Mouse (Mus musculus): ENCODE data around the gene Vamp1. TPM values are rescaled to one million over a fixed set of nuclear protein-coding genes. Genes with fewer than 3 reads are reported as not detected.

Vamp1 gene
- polyA plus RNA-seq, 1 experiment = 14.3 TPM

GRCm38 (mm10) chr6:125285890-125286289, 70.5 kb downstream of the Vamp1 start, which contains the start of gene Tuba3a:
Gene Tuba3a (minus strand): TSS chr6:125286042.
- no peak within 1 kb of the TSS for H3K4me3 ChIP-seq (ENCODE audit: low read depth, low read length)
- no peak for TF ChIP-seq CTCF (IDR thresholded peaks at IDR 0.05; ENCODE audit: low read depth, low read length)
- TF ChIP-seq EP300 (IDR thresholded peaks at IDR 0.05; ENCODE audit: insufficient read depth, low read depth, low read length) = no peak
- TF ChIP-seq POLR2A (IDR thresholded peaks at IDR 0.05; ENCODE audit: insufficient read depth, low read length) = no peak
- 0 out of 2 replicates have a peak, but pooled peaks cover 2% of the 10 kb centered on the region for H3K27me3 ChIP-seq (ENCODE audit: control insufficient read depth, insufficient read depth, low read length, poor library complexity, severe bottlenecking)
- H3K4me1 ChIP-seq (ENCODE audit: control insufficient read depth, insufficient read depth, low read length) = no peaks in the 10 kb centered on the region
- peaks cover 4% of the 10 kb centered on the region; the same call in 1 of the 2 replicates for H3K9me3 ChIP-seq (replicated peaks; ENCODE audit: control insufficient read depth, insufficient read depth, low read length, poor library complexity, severe bottlenecking)
- no peak within 1 kb of the TSS for H3K27ac ChIP-seq (ENCODE audit: insufficient read depth, low read length)
- no peaks in the 10 kb centered on the region for H3K36me3 ChIP-seq (ENCODE audit: control insufficient read depth, insufficient read depth, low read length, poor library complexity, severe bottlenecking)
- H3K9ac ChIP-seq (ENCODE audit: low read depth, poor library complexity, severe bottlenecking) = no peak within 1 kb of the TSS

GRCm38 (mm10) chr6:125286944-125287343, 71.6 kb downstream of the Vamp1 start:
- H3K27ac ChIP-seq (ENCODE audit: insufficient read depth, low read length) = no peak overlapping the region
- H3K27me3 ChIP-seq (ENCODE audit: control insufficient read depth, insufficient read depth, low read length, poor library complexity, severe bottlenecking) = 0 out of 2 replicates have a peak, but pooled peaks cover 2% of the 10 kb centered on the region
- no peak overlapping the region for H3K9ac ChIP-seq (ENCODE audit: low read depth, poor library complexity, severe bottlenecking)
- TF ChIP-seq EP300 (IDR thresholded peaks at IDR 0.05; ENCODE audit: insufficient read depth, low read depth, low read length) (no peak), POLR2A (IDR thresholded peaks at IDR 0.05; ENCODE audit: insufficient read depth, low read length) (no peak), CTCF (IDR thresholded peaks at IDR 0.05; ENCODE audit: low read depth, low read length) (no peak)
- peaks cover 4% of the 10 kb centered on the region; the same call in 1 of the 2 replicates for H3K9me3 ChIP-seq (replicated peaks; ENCODE audit: control insufficient read depth, insufficient read depth, low read length, poor library complexity, severe bottlenecking)
- H3K36me3 ChIP-seq (ENCODE audit: control insufficient read depth, insufficient read depth, low read length, poor library complexity, severe bottlenecking) = no peaks in the 10 kb centered on the region
- no peak overlapping the region for H3K4me3 ChIP-seq (ENCODE audit: low read depth, low read length)
- H3K4me1 ChIP-seq (ENCODE audit: control insufficient read depth, insufficient read depth, low read length) = no peaks in the 10 kb centered on the region

- Histone ChIP-seq H3K9ac (ENCODE audit: low read depth, poor library complexity, severe bottlenecking) (no peak overlapping the region), H3K27me3 (ENCODE audit: control insufficient read depth, insufficient read depth, low read length, poor library complexity, severe bottlenecking) (0 out of 2 replicates have a peak, but pooled peaks cover 2% of the 10 kb centered on the region), H3K4me3 (ENCODE audit: low read depth, low read length) (no peak overlapping the region), H3K9me3 (replicated peaks; ENCODE audit: control insufficient read depth, insufficient read depth, low read length, poor library complexity, severe bottlenecking) (peaks cover 6% of the 10 kb centered on the region; the same call in 1 of the 2 replicates), H3K4me1 (ENCODE audit: control insufficient read depth, insufficient read depth, low read length) (no peaks in the 10 kb centered on the region), H3K27ac (ENCODE audit: insufficient read depth, low read length) (no peak overlapping the region), H3K36me3 (ENCODE audit: control insufficient read depth, insufficient read depth, low read length, poor library complexity, severe bottlenecking) (no peaks in the 10 kb centered on the region)
- TF ChIP-seq EP300 (IDR thresholded peaks at IDR 0.05; ENCODE audit: insufficient read depth, low read depth, low read length) = no peak
- no peak for TF ChIP-seq CTCF (IDR thresholded peaks at IDR 0.05; ENCODE audit: low read depth, low read length)
- no peak for TF ChIP-seq POLR2A (IDR thresholded peaks at IDR 0.05; ENCODE audit: insufficient read depth, low read length)
Measured at GRCm38 (mm10) chr6:125288730-125289129, 73.4 kb downstream of the Vamp1 start.

- Histone ChIP-seq H3K4me3 (ENCODE audit: low read depth, low read length) (no peak overlapping the region), H3K9ac (ENCODE audit: low read depth, poor library complexity, severe bottlenecking) (no peak overlapping the region), H3K4me1 (ENCODE audit: control insufficient read depth, insufficient read depth, low read length) (no peaks in the 10 kb centered on the region), H3K36me3 (ENCODE audit: control insufficient read depth, insufficient read depth, low read length, poor library complexity, severe bottlenecking) (no peaks in the 10 kb centered on the region), H3K9me3 (replicated peaks; ENCODE audit: control insufficient read depth, insufficient read depth, low read length, poor library complexity, severe bottlenecking) (0 out of 2 replicates have a peak, but pooled peaks cover 2% of the 10 kb centered on the region), H3K27me3 (ENCODE audit: control insufficient read depth, insufficient read depth, low read length, poor library complexity, severe bottlenecking) (0 out of 2 replicates have a peak, but pooled peaks cover 2% of the 10 kb centered on the region), H3K27ac (ENCODE audit: insufficient read depth, low read length) (no peak overlapping the region)
- TF ChIP-seq POLR2A (IDR thresholded peaks at IDR 0.05; ENCODE audit: insufficient read depth, low read length) = no peak
- no peak for TF ChIP-seq EP300 (IDR thresholded peaks at IDR 0.05; ENCODE audit: insufficient read depth, low read depth, low read length)
- TF ChIP-seq CTCF (IDR thresholded peaks at IDR 0.05; ENCODE audit: low read depth, low read length) = no peak
Measured at GRCm38 (mm10) chr6:125291329-125291728, 76.0 kb downstream of the Vamp1 start.

- Histone ChIP-seq H3K27me3 (ENCODE audit: control insufficient read depth, insufficient read depth, low read length, poor library complexity, severe bottlenecking) (no peaks in the 10 kb centered on the region), H3K9ac (ENCODE audit: low read depth, poor library complexity, severe bottlenecking) (no peak overlapping the region), H3K9me3 (replicated peaks; ENCODE audit: control insufficient read depth, insufficient read depth, low read length, poor library complexity, severe bottlenecking) (0 out of 2 replicates have a peak, but pooled peaks cover 2% of the 10 kb centered on the region), H3K4me1 (ENCODE audit: control insufficient read depth, insufficient read depth, low read length) (no peaks in the 10 kb centered on the region), H3K27ac (ENCODE audit: insufficient read depth, low read length) (no peak overlapping the region), H3K36me3 (ENCODE audit: control insufficient read depth, insufficient read depth, low read length, poor library complexity, severe bottlenecking) (no peaks in the 10 kb centered on the region), H3K4me3 (ENCODE audit: low read depth, low read length) (no peak overlapping the region)
- no peak for TF ChIP-seq CTCF (IDR thresholded peaks at IDR 0.05; ENCODE audit: low read depth, low read length)
- no peak for TF ChIP-seq EP300 (IDR thresholded peaks at IDR 0.05; ENCODE audit: insufficient read depth, low read depth, low read length)
- TF ChIP-seq POLR2A (IDR thresholded peaks at IDR 0.05; ENCODE audit: insufficient read depth, low read length) = no peak
Measured at GRCm38 (mm10) chr6:125292256-125292655, 76.9 kb downstream of the Vamp1 start.

- no peaks in the 10 kb centered on the region for H3K27me3 ChIP-seq (ENCODE audit: control insufficient read depth, insufficient read depth, low read length, poor library complexity, severe bottlenecking)
- H3K9ac ChIP-seq (ENCODE audit: low read depth, poor library complexity, severe bottlenecking) = no peak overlapping the region
- H3K4me1 ChIP-seq (ENCODE audit: control insufficient read depth, insufficient read depth, low read length) = no peaks in the 10 kb centered on the region
- TF ChIP-seq POLR2A (IDR thresholded peaks at IDR 0.05; ENCODE audit: insufficient read depth, low read length) (no peak), EP300 (IDR thresholded peaks at IDR 0.05; ENCODE audit: insufficient read depth, low read depth, low read length) (no peak), CTCF (IDR thresholded peaks at IDR 0.05; ENCODE audit: low read depth, low read length) (no peak)
- 0 out of 2 replicates have a peak, but pooled peaks cover 2% of the 10 kb centered on the region for H3K9me3 ChIP-seq (replicated peaks; ENCODE audit: control insufficient read depth, insufficient read depth, low read length, poor library complexity, severe bottlenecking)
- no peak overlapping the region for H3K4me3 ChIP-seq (ENCODE audit: low read depth, low read length)
- H3K36me3 ChIP-seq (ENCODE audit: control insufficient read depth, insufficient read depth, low read length, poor library complexity, severe bottlenecking) = no peaks in the 10 kb centered on the region
- no peak overlapping the region for H3K27ac ChIP-seq (ENCODE audit: insufficient read depth, low read length)
Measured at GRCm38 (mm10) chr6:125294049-125294448, 78.7 kb downstream of the Vamp1 start.

Other genes starting within 250 kb of the Vamp1 start
- 14.3 and 21.4 TPM in 2 replicates for gene Pianp, start 218.9 kb upstream of the Vamp1 start, polyA plus RNA-seq (2011; ENCODE audit: insufficient read depth, insufficient read length, low read depth, missing spikeins)
- 32.4 and 33.8 TPM in 2 replicates for gene Zfp384, start 206.4 kb upstream of the Vamp1 start, polyA plus RNA-seq (2011; ENCODE audit: insufficient read depth, insufficient read length, low read depth, missing spikeins)
- 44.0 and 54.7 TPM in 2 replicates for gene Ing4, start 175.8 kb upstream of the Vamp1 start, polyA plus RNA-seq (2011; ENCODE audit: insufficient read depth, insufficient read length, low read depth, missing spikeins)
- 25.3 and 25.7 TPM in 2 replicates for gene Acrbp, start 165.9 kb upstream of the Vamp1 start, polyA plus RNA-seq (2011; ENCODE audit: insufficient read depth, insufficient read length, low read depth, missing spikeins)
- gene Lpar5, start 147.6 kb upstream of the Vamp1 start, polyA plus RNA-seq (2011; ENCODE audit: insufficient read depth, insufficient read length, low read depth, missing spikeins) = 2.5 and 3.7 TPM in 2 replicates
- gene Chd4, start 119.6 kb upstream of the Vamp1 start, polyA plus RNA-seq (2011; ENCODE audit: insufficient read depth, insufficient read length, low read depth, missing spikeins) = 307 and 317 TPM in 2 replicates
- gene Nop2, start 83.6 kb upstream of the Vamp1 start, polyA plus RNA-seq (2011; ENCODE audit: insufficient read depth, insufficient read length, low read depth, missing spikeins) = 75.1 and 78.4 TPM in 2 replicates
- gene Iffo1, start 70.3 kb upstream of the Vamp1 start, polyA plus RNA-seq (2011; ENCODE audit: insufficient read depth, insufficient read length, low read depth, missing spikeins) = 8.3 and 9.9 TPM in 2 replicates
- gene Gapdh, start 49.1 kb upstream of the Vamp1 start, polyA plus RNA-seq (2011; ENCODE audit: insufficient read depth, insufficient read length, low read depth, missing spikeins) = 933 and 990 TPM in 2 replicates
- 383 and 401 TPM in 2 replicates for gene Ncapd2, start 23.9 kb upstream of the Vamp1 start, polyA plus RNA-seq (2011; ENCODE audit: insufficient read depth, insufficient read length, low read depth, missing spikeins)
- gene Mrpl51, start 23.8 kb upstream of the Vamp1 start, polyA plus RNA-seq (2011; ENCODE audit: insufficient read depth, insufficient read length, low read depth, missing spikeins) = 113 TPM in 2 replicates
- 2.1 and 3.9 TPM in 2 replicates for gene Tapbpl, start 16.3 kb downstream of the Vamp1 start, polyA plus RNA-seq (2011; ENCODE audit: insufficient read depth, insufficient read length, low read depth, missing spikeins)
- not detected in 2 replicates for gene Cd27, start 21.5 kb downstream of the Vamp1 start, polyA plus RNA-seq (2011; ENCODE audit: insufficient read depth, insufficient read length, low read depth, missing spikeins)
- gene Tuba3a, start 70.5 kb downstream of the Vamp1 start, polyA plus RNA-seq (2011; ENCODE audit: insufficient read depth, insufficient read length, low read depth, missing spikeins) = 2.2 and 3.6 TPM in 2 replicates
- gene Ltbr, start 98.3 kb downstream of the Vamp1 start, polyA plus RNA-seq (2011; ENCODE audit: insufficient read depth, insufficient read length, low read depth, missing spikeins) = 8.0 and 9.5 TPM in 2 replicates
- 2.0 and 2.3 TPM in 2 replicates for gene Scnn1a, start 105.1 kb downstream of the Vamp1 start, polyA plus RNA-seq (2011; ENCODE audit: insufficient read depth, insufficient read length, low read depth, missing spikeins)
- gene Tnfrsf1a, start 133.8 kb downstream of the Vamp1 start, polyA plus RNA-seq (2011; ENCODE audit: insufficient read depth, insufficient read length, low read depth, missing spikeins) = 13.1 and 19.8 TPM in 2 replicates
- gene Plekhg6, start 165.2 kb downstream of the Vamp1 start, polyA plus RNA-seq (2011; ENCODE audit: insufficient read depth, insufficient read length, low read depth, missing spikeins) = 2.3 and 2.5 TPM in 2 replicates

All from ES-Bruce4 (cell line).